Mouse (Mus musculus): Measurements from ENCODE around the gene Uba2.
"Not testable (repeated sequence)": the region's sequence is repeated elsewhere in the genome, so short reads cannot be mapped to it uniquely, and the experiment has no call there.

The Uba2 gene

GRCm38 (mm10) chr7:34166850-34167249, 2.5 kb downstream of the Uba2 start:
- no peak for DNase-seq (ENCODE audit: low spot score in 2 of 2)

GRCm38 (mm10) chr7:34165999-34166398, 3.4 kb downstream of the Uba2 start:
- DNase-seq (ENCODE audit: low spot score in 2 of 2): no peak

- no peak for DNase-seq (ENCODE audit: low spot score in 2 of 2)
Observed at GRCm38 (mm10) chr7:34164671-34165070, 4.7 kb downstream of the Uba2 start.

- DNase-seq (ENCODE audit: low spot score in 2 of 2): no peak
Observed at GRCm38 (mm10) chr7:34159167-34159566, 10.2 kb downstream of the Uba2 start.

GRCm38 (mm10) chr7:34157994-34158393, 11.4 kb downstream of the Uba2 start:
- DNase-seq (ENCODE audit: low spot score in 2 of 2): no peak

GRCm38 (mm10) chr7:34147193-34147592, 22.2 kb downstream of the Uba2 start:
- no peak for DNase-seq (ENCODE audit: low spot score in 2 of 2)

- DNase-seq (ENCODE audit: low spot score in 2 of 2): no peak
Observed at GRCm38 (mm10) chr7:34141123-34141522, 28.3 kb downstream of the Uba2 start.

GRCm38 (mm10) chr7:34139493-34139892, 29.9 kb downstream of the Uba2 start:
- no peak for DNase-seq (ENCODE audit: low spot score in 2 of 2)

- DNase-seq (ENCODE audit: low spot score in 2 of 2): no peak
Observed at GRCm38 (mm10) chr7:34134336-34134735, 35.1 kb downstream of the Uba2 start.

- DNase-seq (ENCODE audit: low spot score in 2 of 2): peak; percentile 45 to 65
Observed at GRCm38 (mm10) chr7:34133117-34133762, 36.2 kb downstream of the Uba2 start, which contains the start of gene Wtip. Wtip (minus strand) TSS chr7:34133268.

- peak; percentile 7 to 10 for DNase-seq (ENCODE audit: low spot score in 2 of 2)
Observed at GRCm38 (mm10) chr7:34132355-34133079, 36.9 kb downstream of the Uba2 start.

- no peak for DNase-seq (ENCODE audit: low spot score in 2 of 2)
Observed at GRCm38 (mm10) chr7:34131959-34132354, 37.4 kb downstream of the Uba2 start.

GRCm38 (mm10) chr7:34131118-34131517, 38.3 kb downstream of the Uba2 start:
- DNase-seq (ENCODE audit: low spot score in 2 of 2): no peak

- DNase-seq (ENCODE audit: low spot score in 2 of 2): no peak
Observed at GRCm38 (mm10) chr7:34126291-34126690, 43.1 kb downstream of the Uba2 start.

GRCm38 (mm10) chr7:34125346-34125745, 44.1 kb downstream of the Uba2 start:
- DNase-seq (ENCODE audit: low spot score in 2 of 2): no peak

GRCm38 (mm10) chr7:34122987-34123720, 46.2 kb downstream of the Uba2 start:
- DNase-seq (ENCODE audit: low spot score in 2 of 2): no peak

GRCm38 (mm10) chr7:34120636-34121035, 48.8 kb downstream of the Uba2 start:
- not testable (repeated sequence) for DNase-seq (ENCODE audit: low spot score in 2 of 2)

- no peak for DNase-seq (ENCODE audit: low spot score in 2 of 2)
Observed at GRCm38 (mm10) chr7:34116601-34117000, 52.8 kb downstream of the Uba2 start.

GRCm38 (mm10) chr7:34109190-34109589, 60.2 kb downstream of the Uba2 start:
- no peak for DNase-seq (ENCODE audit: low spot score in 2 of 2)

- no peak for DNase-seq (ENCODE audit: low spot score in 2 of 2)
Observed at GRCm38 (mm10) chr7:34101276-34101675, 68.1 kb downstream of the Uba2 start.

GRCm38 (mm10) chr7:34100002-34100401, 69.4 kb downstream of the Uba2 start:
- no peak for DNase-seq (ENCODE audit: low spot score in 2 of 2)

GRCm38 (mm10) chr7:34094911-34095481, 74.4 kb downstream of the Uba2 start, which contains the start of gene Scgb1b30:
Scgb1b30 (plus strand) TSS chr7:34095431.
- DNase-seq (ENCODE audit: low spot score in 2 of 2): no peak
